Mouse (Mus musculus) neural tube, embryonic 15.5 days (tissue): ENCODE results near the gene 1700066M21Rik. TPM values are rescaled to one million over a fixed set of nuclear protein-coding genes. Genes with fewer than 3 reads are reported as not detected.

ENCODE experiments used
- polyA plus RNA-seq: library from polyadenylated mRNA; unstranded; fragments of >200 nt; fragmentation: Nextera tagmentation; extraction: Ambion mirVana; gene quantifications from 2 replicates; pipeline ENCODE4 v1.2.1, GENCODE M21; 2015

Gene 1700066M21Rik
- polyA plus RNA-seq, 1 experiment from 2014 or later = 21.8 TPM

Other genes starting within 250 kb of the 1700066M21Rik start
- 17.5 and 18.1 TPM in 2 replicates for gene Maip1, start 28.7 kb downstream of the 1700066M21Rik start, polyA plus RNA-seq
- gene Tyw5, start 29.5 kb downstream of the 1700066M21Rik start, polyA plus RNA-seq = 26.0 and 33.2 TPM in 2 replicates